Comparison of ENCODE assay signal across 19 mouse cellular contexts in genomic region chr15:97138265-97138664, GRCm38 (mm10).
"Had no signal": no experiment of that assay in that cellular context is flagged by ENCODE, and none has a peak within 500 bp of the region (broad histone marks: within the 10 kb centered on the region; RNA-seq: fewer than 3 reads in every experiment).

No protein-coding gene starts in this region.

- H3K4me2 ChIP-seq: kidney, embryonic 15.5 days; limb, embryonic 13.5 days; liver, embryonic 13.5 days; midbrain, embryonic 11.5 days; neural tube, embryonic 12.5 days; neural tube, embryonic 15.5 days had no signal

- H3K36me3 ChIP-seq: kidney, embryonic 15.5 days; limb, embryonic 10.5 days; limb, embryonic 13.5 days; liver, embryonic 13.5 days; neural tube, embryonic 12.5 days; neural tube, embryonic 15.5 days had no signal

- H3K4me3 ChIP-seq: kidney, embryonic 15.5 days; limb, embryonic 10.5 days; limb, embryonic 13.5 days; liver, embryonic 13.5 days; neural tube, embryonic 12.5 days; neural tube, embryonic 15.5 days had no signal

- H3K27me3 ChIP-seq: kidney, embryonic 15.5 days; limb, embryonic 13.5 days; liver, embryonic 13.5 days; neural tube, embryonic 12.5 days; neural tube, embryonic 15.5 days had no signal

- H3K27ac ChIP-seq: kidney, embryonic 15.5 days; limb, embryonic 10.5 days; limb, embryonic 13.5 days; liver, embryonic 13.5 days; neural tube, embryonic 12.5 days; neural tube, embryonic 15.5 days had no signal

- H3K4me1 ChIP-seq: kidney, embryonic 15.5 days; limb, embryonic 13.5 days; liver, embryonic 13.5 days; neural tube, embryonic 12.5 days; neural tube, embryonic 15.5 days had no signal

- H3K9ac ChIP-seq: kidney, embryonic 15.5 days; limb, embryonic 13.5 days; liver, embryonic 13.5 days; neural tube, embryonic 12.5 days; neural tube, embryonic 15.5 days had no signal

- DNase-seq: kidney, adult 8-10 months; kidney, postnatal 10 days; kidney, postnatal 4 days; liver; liver, embryonic 13.5 days; lung, adult 2 months; lung, postnatal 14 days; lung, postnatal 4 days; midbrain, embryonic 14.5 days; right cerebral cortex, adult 18-20 months; right cerebral cortex, postnatal 14 days; right cerebral cortex, postnatal 4 days; thymus, postnatal 36 days had no signal
